9 mouse cellular contexts compared by ENCODE assay signal in genomic region chr19:42661430-42662164, GRCm38 (mm10). TPM values are rescaled to one million over a fixed set of nuclear protein-coding genes. Genes with fewer than 3 reads are reported as not detected.
DNase-seq lines count a peak whose midpoint lies in the region; ATAC-seq and TF ChIP-seq lines count a peak whose summit lies in the region.
"Had no signal": no experiment of that assay in that cellular context is flagged by ENCODE, and none has a peak within 500 bp of the region (broad histone marks: within the 10 kb centered on the region; RNA-seq: fewer than 3 reads in every experiment).

No protein-coding gene starts in this region.

- H3K9ac ChIP-seq in liver, embryonic 16.5 days (ENCODE audit: low read depth, low read length): no peak overlapping the region

- TF ChIP-seq CTCF in gastrocnemius, adult 2 months (IDR thresholded peaks at IDR 0.05): peak; percentile 47
- TF ChIP-seq CTCF in E14TG2a.4 (conservative IDR thresholded peaks at IDR 0.05; ENCODE audit: low read length): peak; percentile 13; the same call in 1 of the 2 replicates

- peaks cover 19% of the 10 kb centered on the region for H3K9me3 ChIP-seq in E14TG2a.4 (ENCODE audit: low read length)
- H3K9me3 ChIP-seq in liver, embryonic 16.5 days (replicated peaks; ENCODE audit: control insufficient read depth, low read length): no peaks in the 10 kb centered on the region

- peak overlapping the region; percentile 7; the same call in 1 of the 2 replicates for H3K27ac ChIP-seq in gastrocnemius, adult 2 months
- H3K27ac ChIP-seq in liver, embryonic 16.5 days (ENCODE audit: low read length): no peak overlapping the region

- H3K4me3 ChIP-seq in gastrocnemius, adult 2 months: no peak overlapping the region
- no peak overlapping the region for H3K4me3 ChIP-seq in E14TG2a.4 (replicated peaks; ENCODE audit: low read length)
- H3K4me3 ChIP-seq in liver, embryonic 16.5 days (ENCODE audit: low read depth, low read length): no peak overlapping the region
- H3K4me3 ChIP-seq: erythroblast, embryonic 14.5 days had no signal

- intact Hi-C loops in gastrocnemius, adult 2 months (cut with DNase I): no loop called here

- no peak overlapping the region for H3K4me2 ChIP-seq in liver, embryonic 16.5 days (ENCODE audit: low read depth, low read length)

- H3K4me1 ChIP-seq in E14TG2a.4 (replicated peaks; ENCODE audit: low read depth, low read length): peaks cover 36% of the 10 kb centered on the region
- H3K4me1 ChIP-seq in liver, embryonic 16.5 days (ENCODE audit: control insufficient read depth, low read depth, low read length): no peaks in the 10 kb centered on the region

- peak; percentile 19; the same call in 1 of the 2 replicates for ATAC-seq in liver, embryonic 16.5 days (ENCODE audit: low read depth)

- DNase-seq in gastrocnemius, adult 2 months: no peak
- no peak for DNase-seq in gastrocnemius, adult 8-10 months (ENCODE audit: low spot score in 2 of 2)
- peak; percentile 23 to 40 for DNase-seq in heart, adult 9 months (ENCODE audit: low spot score in 2 of 2)
- DNase-seq in B cell, adult 2 months: no peak
- no peak for DNase-seq in layer of hippocampus, adult 18-20 months (ENCODE audit: low spot score in 2 of 2)
- no peak for DNase-seq in cerebellum, postnatal 4 days (ENCODE audit: low spot score in 2 of 2)

- WGBS in liver, embryonic 16.5 days (ENCODE audit: insufficient replicate concordance): 19% methylated on average over 9 of the region's 9 CpGs

- peaks cover 45% of the 10 kb centered on the region for H3K27me3 ChIP-seq in E14TG2a.4 (ENCODE audit: insufficient read depth, low read length)
- H3K27me3 ChIP-seq in liver, embryonic 16.5 days (ENCODE audit: control insufficient read depth, insufficient read depth, low read depth, low read length): no peaks in the 10 kb centered on the region

- no peaks in the 10 kb centered on the region for H3K36me3 ChIP-seq in E14TG2a.4 (ENCODE audit: insufficient read depth, low read length)
- no peaks in the 10 kb centered on the region for H3K36me3 ChIP-seq in liver, embryonic 16.5 days (ENCODE audit: control insufficient read depth, insufficient read depth)

RNA-seq across cellular contexts. Expression of gene Loxl4, which starts 49.0 kb away (rescaled TPM):
- 1 to 10 TPM; 1.5 to 3.9 TPM for total RNA-seq in gastrocnemius, adult 2 months (2021)
- total RNA-seq in gastrocnemius, adult 8-10 months (2022): 1 to 10 TPM in 2 of 4 experiments, under 1 TPM in 2; 0.56 to 1.3 (median 1.1) TPM
- 0.07 and 0.09 TPM in 2 replicates for polyA plus RNA-seq in liver, embryonic 16.5 days (2015; fragmentation: Nextera tagmentation; extraction: Ambion mirVana)
- under 1 TPM; 0.13 to 0.17 TPM for total RNA-seq in layer of hippocampus, adult 18-20 months (2021)
- polyA plus RNA-seq: erythroblast, embryonic 14.5 days had no signal

Comparison
In these comparisons a context has a peak if more than half of its experiments do, and no peak if none do; other contexts are left out.
1. DNase-seq: peak in heart, adult 9 months (2 of 2); none in gastrocnemius, adult 2 months (single experiment), gastrocnemius, adult 8-10 months (0 of 2), B cell, adult 2 months (0 of 2), layer of hippocampus, adult 18-20 months (0 of 2) and cerebellum, postnatal 4 days (0 of 2).